Mouse (Mus musculus): ENCODE measurements at regions not wholly inside any gene's neighbourhood (a gene's known extent, or its start where the extent isn't known, plus 50 kb on each side); places are given as distances from the start of the nearest gene placed in this dataset.
A peak's percentile ranks its signal among the peaks of the same experiment; 100 is the strongest.
"Not testable (repeated sequence)": the region's sequence is repeated elsewhere in the genome, so short reads cannot be mapped to it uniquely, and the experiment has no call there.

DNA sequence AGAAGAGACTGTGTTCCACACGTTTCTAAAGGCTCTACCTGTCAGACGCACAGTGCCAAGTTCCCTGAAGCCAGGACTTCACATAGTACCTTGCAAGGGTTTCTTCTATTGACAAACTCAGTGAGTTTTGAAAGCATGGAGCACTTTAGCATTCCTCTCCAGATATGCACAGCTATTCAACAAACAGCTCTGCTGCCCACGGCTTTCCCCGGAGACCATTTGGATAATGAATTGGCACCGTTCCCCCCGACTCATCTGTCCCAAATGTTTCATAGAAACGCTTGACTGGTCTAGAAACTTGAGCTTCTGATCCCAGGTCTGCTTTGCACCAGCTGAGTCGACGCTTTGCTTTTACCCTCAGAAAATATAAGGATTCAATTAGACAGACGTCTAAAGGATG lies 162.2 kb upstream of the St6galnac5 start:
- DNase-seq (ENCODE audit: low spot score in 2 of 2): peak in 1 of 2 experiments; percentile 27

DNA sequence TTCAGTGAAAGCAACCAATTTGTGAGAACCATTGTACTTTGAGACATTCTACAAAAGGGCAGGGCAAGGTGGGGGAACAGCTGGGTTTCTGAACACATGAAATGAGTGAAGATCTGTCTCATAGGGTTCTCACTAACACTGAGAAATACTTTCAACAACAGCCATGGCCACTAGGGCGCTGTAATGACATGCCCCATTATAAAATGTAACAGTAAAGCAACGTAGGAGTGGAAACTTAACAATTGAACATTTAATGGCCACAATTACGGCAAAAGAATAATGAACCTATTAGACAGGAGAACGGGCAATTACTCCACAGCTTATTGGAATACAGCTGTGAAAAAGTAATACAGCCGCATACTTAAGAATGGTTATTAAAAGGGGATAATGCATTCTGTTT lies 158.9 kb upstream of the St6galnac5 start:
- DNase-seq (ENCODE audit: low spot score in 2 of 2): no peak

DNA sequence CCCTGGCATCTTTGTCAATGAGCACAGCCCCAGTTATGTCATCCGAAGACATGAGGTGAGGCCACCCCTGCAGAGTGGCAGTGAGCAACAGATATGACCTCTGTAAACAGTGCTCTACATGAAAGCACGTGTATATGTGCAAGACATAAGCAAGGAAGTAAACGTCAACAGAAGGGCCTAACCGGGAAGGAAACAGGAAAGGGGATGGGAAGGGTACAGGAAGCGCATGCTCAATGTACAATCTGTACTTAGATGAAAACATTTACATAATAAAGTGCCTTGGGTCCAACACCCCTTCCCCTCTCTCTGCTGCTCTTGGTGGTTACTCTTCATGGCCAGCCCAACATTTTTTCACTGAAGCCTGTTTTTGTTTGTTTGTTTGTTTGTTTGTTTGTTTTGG lies 143.3 kb upstream of the St6galnac5 start:
- DNase-seq (ENCODE audit: low spot score in 2 of 2): no peak

DNA sequence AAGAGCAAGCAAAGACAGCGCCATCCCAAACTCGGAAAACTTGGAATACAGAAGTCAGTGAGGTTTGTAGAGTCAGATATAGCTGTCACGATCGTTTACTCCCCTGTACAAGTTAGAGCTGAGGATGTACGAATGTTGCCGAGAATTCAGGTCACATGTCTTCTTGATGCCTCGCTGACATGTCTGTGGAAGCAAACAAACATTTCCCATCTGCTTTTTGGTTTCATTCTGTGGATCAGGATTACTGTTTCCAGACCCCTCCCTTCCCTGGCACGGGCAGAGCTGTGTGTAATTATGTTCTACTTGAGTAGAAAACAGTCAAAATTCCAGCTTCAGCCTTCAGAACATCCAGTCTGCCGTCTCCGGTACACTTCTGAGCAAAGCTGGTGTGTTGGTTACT lies 139.9 kb upstream of the St6galnac5 start:
- DNase-seq (ENCODE audit: low spot score in 2 of 2): no peak

DNA sequence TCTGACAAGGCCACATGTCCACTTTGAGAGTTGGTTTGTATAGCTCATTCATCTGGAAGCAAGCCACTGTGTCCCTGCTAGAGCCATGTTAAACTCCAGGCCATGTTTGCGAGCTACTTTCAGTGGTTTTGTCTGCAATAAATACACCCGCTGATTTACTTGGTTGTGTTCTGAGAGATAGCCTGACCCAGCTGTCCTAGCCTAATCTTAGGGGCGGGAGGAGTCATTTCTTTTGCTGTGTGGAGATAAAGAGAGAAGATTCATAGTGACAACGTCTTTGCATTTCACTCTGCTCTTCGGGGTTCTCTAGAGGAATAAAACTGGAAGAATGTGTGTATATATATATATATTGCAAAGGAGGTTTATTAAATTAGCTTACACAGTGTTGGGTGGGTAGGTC lies 137.1 kb upstream of the St6galnac5 start:
- no peak for DNase-seq (ENCODE audit: low spot score in 2 of 2)

DNA sequence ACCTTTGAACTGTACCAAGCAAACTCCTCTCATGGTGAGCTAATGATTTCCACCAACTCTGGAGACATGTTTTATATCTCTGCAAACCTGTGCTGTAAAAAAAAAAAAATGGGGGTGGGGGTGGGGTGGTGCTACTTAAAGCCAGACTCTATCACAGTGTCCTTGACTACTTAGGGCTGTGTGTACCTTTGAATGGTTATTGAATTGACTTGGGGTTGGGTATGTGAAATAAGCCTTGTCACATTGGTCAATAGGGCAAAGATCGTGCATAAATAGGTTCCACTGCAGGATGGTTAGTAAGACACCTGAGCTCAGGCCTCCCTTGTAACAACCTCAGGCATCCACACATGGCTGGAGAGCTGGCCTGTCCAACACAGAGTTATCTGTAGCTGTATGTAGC lies 136.6 kb upstream of the St6galnac5 start:
- DNase-seq (ENCODE audit: low spot score in 2 of 2): no peak

DNA sequence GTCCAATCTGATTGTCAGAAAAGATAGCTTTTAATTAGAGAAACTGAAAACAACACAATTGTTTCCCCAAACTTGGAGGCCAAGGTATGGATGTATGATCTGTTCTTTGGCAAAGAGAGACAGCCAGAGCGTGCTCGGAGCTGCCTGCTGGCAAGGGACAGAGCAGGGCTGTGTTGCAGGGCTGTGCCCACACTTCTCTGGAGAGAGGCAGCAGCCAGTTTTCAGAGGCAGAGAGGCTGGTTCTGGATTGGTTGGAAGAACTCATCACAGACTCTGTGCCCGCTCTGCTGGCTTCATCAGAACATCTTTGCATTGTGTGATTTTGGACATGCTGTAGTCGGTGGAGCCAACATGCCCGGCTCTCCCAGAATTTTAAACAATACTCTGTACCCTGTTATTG lies 123.5 kb upstream of the St6galnac5 start:
- no peak for DNase-seq (ENCODE audit: low spot score in 2 of 2)

DNA sequence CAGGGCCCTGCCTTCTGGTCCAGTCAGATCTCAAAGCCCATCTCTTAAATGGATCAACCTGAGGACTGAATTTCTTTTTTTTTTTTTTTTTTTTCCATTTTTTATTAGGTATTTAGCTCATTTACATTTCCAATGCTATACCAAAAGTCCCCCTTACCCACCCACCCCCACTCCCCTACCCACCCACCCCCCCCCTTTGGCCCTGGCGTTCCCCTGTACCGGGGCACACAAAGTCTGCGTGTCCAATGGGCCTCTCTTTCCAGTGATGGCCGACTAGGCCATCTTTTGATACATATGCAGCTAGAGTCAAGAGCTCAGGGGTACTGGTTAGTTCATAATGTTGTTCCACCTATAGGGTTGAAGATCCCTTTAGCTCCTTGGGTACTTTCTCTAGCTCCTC lies 108.5 kb upstream of the St6galnac5 start:
- DNase-seq (ENCODE audit: low spot score in 2 of 2): not testable (repeated sequence)

DNA sequence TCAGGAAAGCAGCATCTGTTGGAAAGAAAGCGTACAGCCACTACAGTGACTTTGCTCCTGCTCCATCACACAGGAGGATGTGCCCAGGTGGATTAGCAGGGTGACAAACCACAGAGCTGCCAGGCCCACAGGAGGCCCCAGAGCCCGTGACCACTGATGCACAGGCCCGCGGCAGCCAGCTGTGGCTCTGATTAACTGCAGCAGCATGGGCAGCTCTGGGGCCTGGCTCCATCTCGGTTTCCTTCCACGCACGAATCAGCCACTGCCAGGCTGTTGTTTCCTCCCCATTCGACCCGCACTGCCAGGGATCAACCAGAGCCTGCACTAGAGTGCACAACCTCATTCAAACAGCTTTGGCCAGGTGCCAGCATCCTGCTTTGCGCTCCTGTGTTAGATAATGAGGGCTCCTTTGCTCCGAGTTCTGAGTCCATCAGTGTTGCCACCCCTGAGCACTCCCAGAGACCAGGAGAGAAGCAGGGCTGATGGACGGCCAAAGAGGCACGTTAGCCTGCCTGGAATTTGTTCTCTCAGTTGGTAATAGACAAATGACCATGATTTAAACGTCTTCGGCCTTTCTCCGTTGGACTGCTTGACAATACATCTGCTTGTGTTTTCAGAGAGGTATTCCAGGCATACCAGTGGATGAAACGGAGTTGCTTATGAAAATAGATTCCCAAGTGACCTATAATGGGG lies 103.2 kb upstream of the St6galnac5 start:
- DNase-seq (ENCODE audit: low spot score in 2 of 2): peak; percentile 29 to 52

DNA sequence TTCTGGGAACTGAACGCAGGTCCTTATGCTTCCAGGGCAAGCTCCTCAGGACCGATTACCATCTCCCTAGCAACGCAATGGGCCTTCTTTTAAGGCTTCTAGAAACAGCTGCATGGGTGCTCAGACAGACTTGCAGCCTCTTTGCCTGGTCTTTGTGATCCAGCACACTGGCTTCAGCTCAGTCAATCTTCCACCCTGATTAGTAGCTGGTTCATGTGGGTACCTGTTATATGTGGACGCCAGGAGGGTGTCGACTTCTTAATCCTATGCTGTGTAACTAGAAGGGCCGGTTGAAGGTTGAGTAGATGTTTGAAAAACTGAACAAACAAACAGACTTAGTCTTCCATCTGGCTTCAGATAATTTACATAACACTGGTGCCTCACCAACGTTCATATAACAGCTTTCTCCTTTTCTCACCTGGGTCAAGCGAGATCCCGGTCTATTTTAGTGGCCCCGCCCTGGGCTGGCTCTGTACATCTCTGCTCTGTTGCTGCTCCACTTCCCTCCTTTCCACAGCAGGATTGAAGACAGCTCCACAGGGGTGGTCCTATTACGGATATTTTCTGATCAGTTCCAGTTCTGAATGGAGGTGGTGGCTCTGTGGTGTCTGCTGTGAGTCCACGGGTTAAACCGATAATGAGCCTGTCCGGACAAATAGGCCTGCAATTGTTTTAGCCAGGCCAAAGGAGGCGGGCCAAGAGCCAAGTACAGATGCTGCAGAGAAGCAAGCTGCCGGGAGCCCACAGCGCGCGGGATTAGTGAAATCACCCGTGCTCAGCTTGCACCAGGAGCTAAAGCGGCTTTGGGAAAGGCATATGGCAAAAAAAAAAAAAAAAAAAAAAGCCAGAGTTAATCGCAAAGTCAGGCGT lies 102.4 kb upstream of the St6galnac5 start:
- DNase-seq (ENCODE audit: low spot score in 2 of 2): peak; percentile 29 to 68

DNA sequence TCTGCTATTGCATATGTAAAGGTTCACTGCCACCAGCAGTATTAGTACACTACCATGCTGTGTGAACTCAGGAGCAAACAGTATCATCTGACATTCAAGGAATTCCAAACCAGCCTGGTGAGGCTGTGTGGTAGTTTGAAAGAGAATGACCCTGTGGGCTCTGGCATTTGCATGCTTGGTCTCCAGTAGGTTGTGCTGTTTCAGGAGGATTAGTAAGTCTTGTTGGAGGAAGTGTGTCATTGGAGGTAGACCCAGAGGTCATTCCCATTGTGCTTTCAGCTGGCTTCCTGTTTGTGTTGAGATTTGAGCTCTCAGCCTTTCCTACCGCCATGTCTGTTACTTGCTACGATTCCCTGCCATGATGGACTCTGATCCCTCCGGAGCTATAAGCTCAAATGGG lies 98.3 kb upstream of the St6galnac5 start:
- no peak for DNase-seq (ENCODE audit: low spot score in 2 of 2)

DNA sequence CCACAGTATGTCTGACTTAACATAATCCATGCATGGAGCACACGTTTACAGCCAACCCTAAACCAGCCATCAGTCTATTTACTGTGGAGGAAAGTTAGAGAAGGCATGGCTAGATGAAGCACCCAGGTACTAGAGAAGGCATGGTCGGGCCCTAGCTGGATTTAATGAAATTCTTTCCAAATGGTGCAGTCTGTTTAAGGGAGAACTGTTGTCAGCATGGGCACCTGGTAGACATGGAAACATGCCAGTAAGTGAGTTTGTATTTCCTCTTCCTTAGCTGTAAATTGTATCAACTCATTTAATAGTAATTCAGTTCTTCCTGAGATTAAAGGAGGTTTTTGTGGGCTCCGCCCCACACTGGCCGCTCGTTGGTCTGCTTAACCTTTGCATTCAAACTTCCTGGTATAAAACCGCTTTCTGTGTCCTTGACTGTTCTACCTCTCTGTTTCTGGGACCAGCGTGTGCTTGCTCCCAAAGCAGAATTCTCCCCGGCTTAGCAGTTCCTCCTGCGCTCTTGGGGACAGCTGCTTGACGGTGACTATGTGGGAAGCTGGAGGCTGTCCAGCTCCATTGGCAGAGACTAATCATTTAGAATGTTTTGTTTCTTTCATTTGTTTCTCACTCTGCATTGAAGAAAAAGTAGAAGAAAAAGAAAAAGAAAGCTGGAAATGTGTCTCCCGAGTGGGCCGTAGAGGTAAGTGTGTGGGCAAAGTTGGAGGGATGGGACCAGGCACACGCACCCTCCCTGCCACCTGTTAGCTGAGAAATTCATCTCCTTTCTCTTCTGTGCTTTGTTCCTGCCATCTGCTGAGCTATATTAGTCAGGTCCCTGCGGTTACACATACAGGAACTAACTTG lies 96.0 kb upstream of the St6galnac5 start:
- peak in 1 of 2 experiments; percentile 42 for DNase-seq (ENCODE audit: low spot score in 2 of 2)

DNA sequence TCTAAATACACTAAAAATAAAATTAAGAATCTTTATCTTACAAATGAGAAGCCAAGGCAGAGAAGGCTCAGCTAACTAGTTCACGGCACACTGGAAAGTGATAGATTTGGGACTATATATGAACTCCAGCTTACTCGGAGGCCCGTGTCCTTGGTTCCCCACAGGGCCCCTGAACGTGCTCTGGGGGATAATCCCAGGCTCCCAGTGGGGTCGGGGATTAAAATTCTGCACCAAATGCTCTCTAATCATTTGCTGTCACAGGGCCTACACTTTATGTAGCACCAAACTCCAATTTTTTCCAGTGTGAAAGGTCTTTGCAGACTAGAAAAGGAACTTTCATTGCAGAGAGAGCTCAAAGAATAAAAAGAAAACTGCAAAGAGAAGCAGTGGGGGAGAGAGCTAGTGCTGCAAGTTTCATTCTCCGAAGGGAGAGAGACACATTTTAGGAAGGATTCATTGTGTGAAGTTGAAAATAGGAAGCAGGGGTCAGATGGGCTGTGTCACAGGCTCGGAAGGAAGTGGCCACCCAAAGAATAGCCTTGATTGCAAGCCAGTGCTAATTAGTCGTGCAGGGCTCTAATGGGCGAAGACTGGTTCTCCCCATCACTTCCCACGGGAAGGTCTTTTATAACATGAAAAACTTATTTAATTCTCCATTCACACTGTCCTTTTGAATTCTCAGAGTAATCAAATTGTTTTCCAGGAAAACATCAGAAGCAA lies 90.3 kb upstream of the St6galnac5 start:
- DNase-seq (ENCODE audit: low spot score in 2 of 2): no peak

DNA sequence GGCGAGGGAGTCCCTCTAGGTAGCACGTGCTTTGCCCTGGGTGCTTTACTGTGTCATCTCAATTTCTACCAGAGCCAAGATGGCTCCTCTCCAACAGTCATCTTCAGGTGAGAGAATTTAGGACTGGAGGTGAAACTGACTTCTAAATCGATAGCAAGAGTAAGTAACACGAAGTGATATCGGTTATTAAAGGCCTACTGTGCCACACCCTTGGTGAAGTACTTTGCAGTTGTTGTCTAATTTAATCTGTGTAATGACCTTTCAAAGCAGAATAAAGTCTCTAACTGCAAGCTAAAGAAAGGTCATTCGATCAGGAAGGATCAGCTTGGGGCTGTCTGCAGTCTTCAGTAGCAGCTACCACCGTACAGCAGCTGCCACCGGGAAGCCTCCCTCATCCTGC lies 89.5 kb upstream of the St6galnac5 start:
- no peak for DNase-seq (ENCODE audit: low spot score in 2 of 2)

DNA sequence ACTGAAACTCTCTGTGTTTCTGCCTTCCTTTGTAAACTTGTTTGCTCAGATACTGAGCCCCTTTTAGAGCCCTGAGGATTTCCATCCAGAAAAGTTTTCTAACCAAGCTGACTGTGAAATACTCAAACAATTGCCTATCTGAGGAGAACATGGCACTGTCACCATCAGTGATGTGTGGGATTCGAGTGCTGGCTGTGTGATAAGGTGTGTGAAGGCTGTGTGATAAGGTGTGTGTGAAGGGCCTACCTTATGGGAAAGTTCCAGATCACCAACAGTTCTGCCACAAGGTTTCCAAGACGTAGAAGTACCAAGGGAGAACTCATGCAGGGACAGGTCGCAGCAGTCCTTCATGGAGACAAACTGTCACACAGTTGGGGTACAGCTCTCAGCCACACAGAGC lies 89.1 kb upstream of the St6galnac5 start:
- no peak for DNase-seq (ENCODE audit: low spot score in 2 of 2)

DNA sequence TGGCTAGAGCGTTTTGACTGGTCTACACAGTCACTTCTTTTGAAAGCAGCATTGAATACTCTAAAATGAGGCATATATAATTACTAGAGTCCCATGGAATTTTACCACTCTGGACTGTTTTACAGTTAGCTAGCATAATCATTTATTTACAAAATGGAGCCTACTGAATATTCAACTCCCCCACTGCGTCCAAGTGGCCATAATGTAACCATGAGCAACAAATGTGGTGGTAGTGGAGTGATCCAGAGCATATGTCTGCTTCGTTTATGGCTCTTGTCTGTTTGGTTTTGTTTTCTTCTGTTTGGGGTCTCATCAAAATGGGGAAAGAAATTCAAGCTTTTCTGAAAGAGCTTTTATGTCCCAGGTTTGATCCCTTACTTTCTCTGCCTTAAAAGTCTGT lies 83.8 kb upstream of the St6galnac5 start:
- no peak for DNase-seq (ENCODE audit: low spot score in 2 of 2)

DNA sequence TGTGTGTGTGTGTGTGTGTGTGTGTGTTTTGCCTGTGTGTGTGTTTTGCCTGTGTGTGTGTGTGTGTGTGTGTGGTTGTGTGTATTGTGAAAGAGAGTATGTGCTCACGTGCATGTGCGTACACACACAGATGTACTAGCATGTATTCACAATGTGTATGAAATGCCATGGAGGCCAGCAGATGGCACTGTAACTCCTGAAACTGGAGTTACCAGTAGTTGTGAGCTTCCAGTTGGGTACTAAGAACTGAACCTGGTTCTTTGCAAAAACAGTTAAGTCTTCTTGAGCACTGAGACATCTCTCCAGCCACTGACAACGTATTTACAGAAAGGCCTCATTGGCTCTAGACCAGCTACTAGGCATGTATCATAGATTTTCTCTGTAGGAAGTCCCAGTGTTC lies 71.1 kb upstream of the St6galnac5 start:
- no peak for DNase-seq (ENCODE audit: low spot score in 2 of 2)

DNA sequence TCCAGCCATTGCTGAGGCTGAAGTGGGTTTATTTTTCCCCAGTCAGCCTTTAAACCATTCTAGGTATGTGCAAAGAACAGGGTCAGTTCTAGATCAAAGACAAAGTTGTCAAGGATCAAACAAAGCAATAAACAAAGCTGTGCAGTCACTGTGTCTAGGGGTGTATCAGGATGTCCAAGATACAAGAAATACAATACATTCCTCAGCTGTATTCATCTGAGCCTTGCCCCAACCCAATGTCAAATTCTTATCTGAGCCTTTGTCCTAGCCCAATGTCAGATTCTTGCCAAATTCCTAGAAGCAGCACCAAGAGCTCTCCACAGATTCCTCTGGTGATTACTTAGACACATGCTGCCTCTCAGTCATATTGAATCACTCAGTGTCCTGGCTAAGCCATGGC lies 69.5 kb upstream of the St6galnac5 start:
- DNase-seq (ENCODE audit: low spot score in 2 of 2): no peak

DNA sequence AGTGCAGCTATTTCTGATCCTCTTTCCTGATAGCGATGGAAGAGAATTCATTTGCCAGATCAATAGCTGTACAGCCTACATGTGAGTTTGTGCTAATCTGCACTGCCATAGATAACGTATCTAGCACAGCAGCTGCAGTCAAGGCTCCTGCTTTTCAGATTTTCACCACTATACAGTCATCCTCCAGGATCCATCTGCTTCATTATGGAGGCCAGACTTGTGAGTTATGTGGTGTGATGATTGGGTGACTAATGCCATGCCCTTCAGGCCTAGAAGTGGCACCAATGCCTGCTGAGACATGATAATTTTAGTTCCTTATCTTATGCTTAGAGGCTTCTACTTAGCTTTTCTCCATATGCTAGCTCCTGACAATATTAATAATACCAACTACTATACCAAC lies 63.3 kb upstream of the St6galnac5 start:
- DNase-seq (ENCODE audit: low spot score in 2 of 2): no peak

DNA sequence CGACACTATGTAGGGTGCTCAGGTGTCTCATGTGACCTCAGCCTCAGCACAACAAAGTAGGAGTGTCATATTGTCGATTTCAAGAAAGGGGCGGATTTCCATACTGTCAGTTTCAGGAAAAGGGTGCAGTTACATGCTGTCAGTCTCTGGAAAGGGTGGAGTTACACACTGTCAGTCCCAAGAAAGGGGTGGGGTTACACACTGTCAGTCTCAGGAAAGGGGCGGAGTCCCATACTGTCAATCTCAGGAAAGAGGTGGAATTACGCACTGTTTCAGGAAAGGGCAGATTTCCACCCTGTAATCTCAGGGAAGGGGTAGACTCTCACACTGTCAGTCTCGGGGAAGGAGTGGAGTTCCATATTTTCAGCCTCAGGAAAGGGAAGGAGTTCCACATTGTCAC lies 51.9 kb upstream of the St6galnac5 start:
- DNase-seq (ENCODE audit: low spot score in 2 of 2): no peak
